Mouse (Mus musculus): ENCODE measurements around the gene Olfr1410. TPM values are rescaled to one million over a fixed set of nuclear protein-coding genes. Genes with fewer than 3 reads are reported as not detected.

Gene Olfr1410
- polyA plus RNA-seq, 1 experiment from 2014 or later = not detected

GRCm38 (mm10) chr1:92611008-92611407, 5.4 kb downstream of the Olfr1410 start:
- no peaks in the 10 kb centered on the region for H3K9me3 ChIP-seq (ENCODE audit: control insufficient read depth, low read length)
- no peak for ATAC-seq (ENCODE audit: low FRiP score, low TSS enrichment)
- H3K27me3 ChIP-seq (ENCODE audit: control insufficient read depth, insufficient read depth, low read length) = no peaks in the 10 kb centered on the region
- peak; percentile 57 for DNase-seq (ENCODE audit: low spot score)
- no peak overlapping the region for H3K9ac ChIP-seq (ENCODE audit: low read length)
- WGBS = 3% methylated on average over 5 of the region's 5 CpGs
- no peak overlapping the region for H3K4me2 ChIP-seq (replicated peaks; ENCODE audit: low read depth)
- H3K36me3 ChIP-seq (ENCODE audit: control insufficient read depth, insufficient read depth, low read length) = no peaks in the 10 kb centered on the region
- no peak overlapping the region for H3K4me3 ChIP-seq (ENCODE audit: low read depth, low read length)
- TF ChIP-seq EP300 (optimal IDR thresholded peaks at IDR 0.05) (no peak), CTCF (IDR thresholded peaks at IDR 0.05; ENCODE audit: low read depth) (peak; percentile 90)
- H3K4me1 ChIP-seq (replicated peaks; ENCODE audit: control insufficient read depth, insufficient read depth) = no peaks in the 10 kb centered on the region
- no peak overlapping the region for H3K27ac ChIP-seq (replicated peaks)

GRCm38 (mm10) chr1:92613175-92613574, 7.6 kb downstream of the Olfr1410 start:
- H3K27ac ChIP-seq (replicated peaks) = no peak overlapping the region
- DNase-seq (ENCODE audit: low spot score) (no peak), ATAC-seq (ENCODE audit: low FRiP score, low TSS enrichment) (no peak)
- TF ChIP-seq EP300 (optimal IDR thresholded peaks at IDR 0.05) = no peak
- TF ChIP-seq CTCF (IDR thresholded peaks at IDR 0.05; ENCODE audit: low read depth) = no peak
- WGBS = 35% methylated on average over 4 of the region's 4 CpGs
- H3K4me2 ChIP-seq (replicated peaks; ENCODE audit: low read depth) = no peak overlapping the region
- no peaks in the 10 kb centered on the region for H3K4me1 ChIP-seq (replicated peaks; ENCODE audit: control insufficient read depth, insufficient read depth)
- no peaks in the 10 kb centered on the region for H3K36me3 ChIP-seq (ENCODE audit: control insufficient read depth, insufficient read depth, low read length)
- no peaks in the 10 kb centered on the region for H3K9me3 ChIP-seq (ENCODE audit: control insufficient read depth, low read length)
- H3K27me3 ChIP-seq (ENCODE audit: control insufficient read depth, insufficient read depth, low read length) = no peaks in the 10 kb centered on the region
- no peak overlapping the region for H3K4me3 ChIP-seq (ENCODE audit: low read depth, low read length)
- H3K9ac ChIP-seq (ENCODE audit: low read length) = no peak overlapping the region

GRCm38 (mm10) chr1:92614516-92614915, 8.9 kb downstream of the Olfr1410 start:
- Histone ChIP-seq H3K36me3 (ENCODE audit: control insufficient read depth, insufficient read depth, low read length) (no peaks in the 10 kb centered on the region), H3K27ac (replicated peaks) (no peak overlapping the region), H3K27me3 (ENCODE audit: control insufficient read depth, insufficient read depth, low read length) (no peaks in the 10 kb centered on the region), H3K4me3 (ENCODE audit: low read depth, low read length) (no peak overlapping the region), H3K4me2 (replicated peaks; ENCODE audit: low read depth) (no peak overlapping the region), H3K9me3 (ENCODE audit: control insufficient read depth, low read length) (no peaks in the 10 kb centered on the region), H3K9ac (ENCODE audit: low read length) (no peak overlapping the region), H3K4me1 (replicated peaks; ENCODE audit: control insufficient read depth, insufficient read depth) (no peaks in the 10 kb centered on the region)
- DNase-seq (ENCODE audit: low spot score) (no peak), ATAC-seq (ENCODE audit: low FRiP score, low TSS enrichment) (no peak)
- WGBS = 5% methylated on average over 1 of the region's 1 CpGs
- TF ChIP-seq CTCF (IDR thresholded peaks at IDR 0.05; ENCODE audit: low read depth) (peak; percentile 75), EP300 (optimal IDR thresholded peaks at IDR 0.05) (no peak)

- TF ChIP-seq CTCF (IDR thresholded peaks at IDR 0.05; ENCODE audit: low read depth) (no peak), EP300 (optimal IDR thresholded peaks at IDR 0.05) (no peak)
- Histone ChIP-seq H3K4me2 (replicated peaks; ENCODE audit: low read depth) (no peak overlapping the region), H3K4me1 (replicated peaks; ENCODE audit: control insufficient read depth, insufficient read depth) (no peaks in the 10 kb centered on the region), H3K9ac (ENCODE audit: low read length) (no peak overlapping the region), H3K27ac (replicated peaks) (no peak overlapping the region), H3K27me3 (ENCODE audit: control insufficient read depth, insufficient read depth, low read length) (no peaks in the 10 kb centered on the region), H3K4me3 (ENCODE audit: low read depth, low read length) (no peak overlapping the region), H3K9me3 (ENCODE audit: control insufficient read depth, low read length) (no peaks in the 10 kb centered on the region), H3K36me3 (ENCODE audit: control insufficient read depth, insufficient read depth, low read length) (no peaks in the 10 kb centered on the region)
- WGBS = 63% methylated on average over 1 of the region's 1 CpGs
- ATAC-seq (ENCODE audit: low FRiP score, low TSS enrichment) (no peak), DNase-seq (ENCODE audit: low spot score) (no peak)
Measured at GRCm38 (mm10) chr1:92616046-92616445, 10.5 kb downstream of the Olfr1410 start.

GRCm38 (mm10) chr1:92617488-92617887, 11.9 kb downstream of the Olfr1410 start, which contains the start of gene Olfr12:
Gene Olfr12 (plus strand): TSS chr1:92617788.
- Histone ChIP-seq H3K4me3 (ENCODE audit: low read depth, low read length) (no peak within 1 kb of the TSS), H3K27me3 (ENCODE audit: control insufficient read depth, insufficient read depth, low read length) (no peaks in the 10 kb centered on the region), H3K27ac (replicated peaks) (no peak within 1 kb of the TSS), H3K9me3 (ENCODE audit: control insufficient read depth, low read length) (no peaks in the 10 kb centered on the region), H3K4me2 (replicated peaks; ENCODE audit: low read depth) (no peak within 1 kb of the TSS), H3K9ac (ENCODE audit: low read length) (no peak within 1 kb of the TSS), H3K36me3 (ENCODE audit: control insufficient read depth, insufficient read depth, low read length) (no peaks in the 10 kb centered on the region), H3K4me1 (replicated peaks; ENCODE audit: control insufficient read depth, insufficient read depth) (no peaks in the 10 kb centered on the region)
- TF ChIP-seq CTCF (IDR thresholded peaks at IDR 0.05; ENCODE audit: low read depth) = no peak
- TF ChIP-seq EP300 (optimal IDR thresholded peaks at IDR 0.05) = no peak
- no peak for ATAC-seq (ENCODE audit: low FRiP score, low TSS enrichment)
- no peak for DNase-seq (ENCODE audit: low spot score)
- WGBS = 52% methylated on average over 2 of the region's 2 CpGs

- no peaks in the 10 kb centered on the region for H3K4me1 ChIP-seq (replicated peaks; ENCODE audit: control insufficient read depth, insufficient read depth)
- H3K27ac ChIP-seq (replicated peaks) = no peak overlapping the region
- WGBS = 38% methylated on average over 4 of the region's 4 CpGs
- no peaks in the 10 kb centered on the region for H3K27me3 ChIP-seq (ENCODE audit: control insufficient read depth, insufficient read depth, low read length)
- TF ChIP-seq EP300 (optimal IDR thresholded peaks at IDR 0.05) = no peak
- no peak for TF ChIP-seq CTCF (IDR thresholded peaks at IDR 0.05; ENCODE audit: low read depth)
- H3K9me3 ChIP-seq (ENCODE audit: control insufficient read depth, low read length) = no peaks in the 10 kb centered on the region
- no peak overlapping the region for H3K4me2 ChIP-seq (replicated peaks; ENCODE audit: low read depth)
- H3K36me3 ChIP-seq (ENCODE audit: control insufficient read depth, insufficient read depth, low read length) = no peaks in the 10 kb centered on the region
- ATAC-seq (ENCODE audit: low FRiP score, low TSS enrichment) (no peak), DNase-seq (ENCODE audit: low spot score) (no peak)
- no peak overlapping the region for H3K4me3 ChIP-seq (ENCODE audit: low read depth, low read length)
- no peak overlapping the region for H3K9ac ChIP-seq (ENCODE audit: low read length)
Measured at GRCm38 (mm10) chr1:92618360-92618759, 12.8 kb downstream of the Olfr1410 start.
